Mouse (Mus musculus): ENCODE data around the gene Katnal1. TPM values are rescaled to one million over a fixed set of nuclear protein-coding genes. Genes with fewer than 3 reads are reported as not detected.
A peak's percentile ranks its signal among the peaks of the same experiment; 100 is the strongest.

Gene Katnal1
- polyA plus RNA-seq, 1 experiment from 2014 or later = 9.0 TPM

DNA sequence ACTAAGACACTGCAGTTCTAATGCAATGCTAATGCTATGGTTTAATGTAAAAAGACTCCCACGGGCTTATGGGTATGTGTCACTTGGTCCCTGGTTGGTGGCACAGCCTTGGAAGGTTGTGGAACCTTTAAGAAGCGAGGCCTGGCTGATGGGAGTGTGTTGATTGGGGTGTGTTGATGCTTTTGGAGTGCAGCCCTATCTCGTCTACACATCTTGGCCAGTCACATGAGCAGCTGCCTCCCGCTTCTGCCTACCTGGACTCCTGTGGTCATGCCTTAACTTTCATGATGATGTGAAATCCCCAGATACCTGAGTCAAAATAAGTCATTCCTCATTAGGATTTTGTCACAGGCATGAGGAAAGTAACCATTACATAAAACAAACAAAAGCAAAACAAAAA lies 22.8 kb downstream of the Katnal1 start:
- 50% methylated on average over 4 of the region's 4 CpGs for WGBS (ENCODE audit: insufficient replicate concordance)
- Histone ChIP-seq H3K9ac (no peak overlapping the region), H3K4me1 (replicated peaks) (peaks cover 56% of the 10 kb centered on the region), H3K27me3 (no peaks in the 10 kb centered on the region), H3K36me3 (replicated peaks) (peaks cover 28% of the 10 kb centered on the region), H3K4me3 (replicated peaks) (no peak overlapping the region), H3K4me2 (no peak overlapping the region), H3K27ac (replicated peaks) (0 out of 2 replicates have a peak overlapping the region, but pooled peaks have one; percentile 30), H3K9me3 (replicated peaks) (no peaks in the 10 kb centered on the region)
- ATAC-seq (ENCODE audit: insufficient read depth) = peak; percentile 49

DNA sequence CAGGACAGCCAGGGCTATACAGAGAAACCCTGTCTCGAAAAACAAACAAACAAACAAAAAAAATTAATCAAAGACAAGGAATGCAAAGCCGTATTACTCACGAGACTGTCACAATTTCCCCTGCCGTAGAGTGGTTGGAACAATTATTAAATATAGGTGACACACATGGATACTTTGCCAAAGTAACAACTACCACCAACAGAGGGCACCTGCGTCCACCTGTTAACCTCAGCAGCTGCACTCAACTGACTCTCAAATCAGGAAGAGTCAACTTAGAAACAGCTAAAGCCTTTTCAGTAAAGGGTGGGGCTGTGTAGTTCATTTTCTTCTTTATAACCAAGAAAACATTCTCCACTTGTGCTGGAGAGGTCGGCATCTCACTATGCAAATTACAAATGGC lies 24.3 kb downstream of the Katnal1 start:
- 67% methylated on average over 6 of the region's 6 CpGs for WGBS (ENCODE audit: insufficient replicate concordance)
- peaks cover 56% of the 10 kb centered on the region for H3K4me1 ChIP-seq (replicated peaks)
- no peak for ATAC-seq (ENCODE audit: insufficient read depth)
- no peak overlapping the region; the same call in 1 of the 2 replicates for H3K27ac ChIP-seq (replicated peaks)
- no peak overlapping the region for H3K9ac ChIP-seq
- peaks cover 28% of the 10 kb centered on the region for H3K36me3 ChIP-seq (replicated peaks)
- no peak overlapping the region for H3K4me3 ChIP-seq (replicated peaks)
- no peaks in the 10 kb centered on the region for H3K27me3 ChIP-seq
- H3K4me2 ChIP-seq = no peak overlapping the region
- no peaks in the 10 kb centered on the region for H3K9me3 ChIP-seq (replicated peaks)

DNA sequence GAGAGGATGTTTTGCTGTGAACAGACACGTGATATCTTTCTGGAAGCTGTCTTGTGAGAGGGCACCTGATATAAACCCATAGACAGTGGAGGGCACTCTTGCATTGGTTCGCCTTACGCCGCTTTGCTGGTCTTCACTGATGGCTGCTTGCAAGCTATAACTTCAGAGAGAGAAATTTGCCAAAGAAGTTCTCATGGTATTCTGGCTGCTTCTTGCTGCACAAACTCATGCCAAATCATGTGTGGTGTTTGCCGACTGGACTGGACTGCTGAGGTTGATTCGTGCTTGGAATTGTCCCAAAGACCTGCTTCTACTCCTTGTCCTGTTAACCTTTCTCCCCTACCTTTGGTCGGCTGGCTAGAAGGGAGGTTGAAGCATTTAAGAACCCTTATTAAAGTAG lies 29.8 kb downstream of the Katnal1 start:
- no peak for ATAC-seq (ENCODE audit: insufficient read depth)
- peak overlapping the region; percentile 25; the same call in 1 of the 2 replicates for H3K27ac ChIP-seq (replicated peaks)
- no peaks in the 10 kb centered on the region for H3K9me3 ChIP-seq (replicated peaks)
- WGBS (ENCODE audit: insufficient replicate concordance) = 88% methylated on average over 7 of the region's 7 CpGs
- H3K36me3 ChIP-seq (replicated peaks) = peaks cover 32% of the 10 kb centered on the region
- no peak overlapping the region for H3K9ac ChIP-seq
- no peaks in the 10 kb centered on the region for H3K27me3 ChIP-seq
- no peak overlapping the region for H3K4me2 ChIP-seq
- H3K4me1 ChIP-seq (replicated peaks) = peaks cover 60% of the 10 kb centered on the region
- H3K4me3 ChIP-seq (replicated peaks) = no peak overlapping the region

DNA sequence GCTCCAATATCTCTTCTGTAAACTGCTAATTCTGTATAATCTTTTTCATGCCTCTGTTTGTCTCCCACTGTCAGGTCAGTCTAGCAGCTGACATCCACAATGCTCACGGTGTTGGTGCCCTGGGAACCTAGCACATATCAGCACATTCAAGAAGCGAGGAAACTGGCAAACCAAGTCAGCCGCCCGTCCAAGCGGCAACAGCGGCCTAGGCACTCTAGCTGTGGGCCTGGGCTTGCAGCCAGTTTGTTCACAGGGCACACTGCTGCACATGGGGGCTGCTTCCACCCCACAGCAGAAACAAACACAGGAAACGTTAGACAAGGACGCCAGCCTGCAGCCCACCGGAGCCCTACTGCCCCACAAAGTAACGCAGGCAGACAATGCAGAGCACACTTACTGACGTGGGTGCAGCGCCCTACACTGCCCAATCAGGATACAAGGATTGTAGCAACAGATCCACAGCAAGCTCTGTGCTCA lies 31.1 kb downstream of the Katnal1 start:
- Histone ChIP-seq H3K36me3 (replicated peaks) (peaks cover 30% of the 10 kb centered on the region), H3K4me2 (peak overlapping the region; percentile 60), H3K27ac (replicated peaks) (peak overlapping the region; percentile 94), H3K27me3 (no peaks in the 10 kb centered on the region), H3K9me3 (replicated peaks) (no peaks in the 10 kb centered on the region), H3K9ac (peak overlapping the region; percentile 42), H3K4me3 (replicated peaks) (peak overlapping the region; percentile 21; the same call in 1 of the 2 replicates), H3K4me1 (replicated peaks) (peaks cover 47% of the 10 kb centered on the region)
- WGBS (ENCODE audit: insufficient replicate concordance) = 21% methylated on average over 12 of the region's 12 CpGs
- ATAC-seq (ENCODE audit: insufficient read depth) = peak; percentile 45

DNA sequence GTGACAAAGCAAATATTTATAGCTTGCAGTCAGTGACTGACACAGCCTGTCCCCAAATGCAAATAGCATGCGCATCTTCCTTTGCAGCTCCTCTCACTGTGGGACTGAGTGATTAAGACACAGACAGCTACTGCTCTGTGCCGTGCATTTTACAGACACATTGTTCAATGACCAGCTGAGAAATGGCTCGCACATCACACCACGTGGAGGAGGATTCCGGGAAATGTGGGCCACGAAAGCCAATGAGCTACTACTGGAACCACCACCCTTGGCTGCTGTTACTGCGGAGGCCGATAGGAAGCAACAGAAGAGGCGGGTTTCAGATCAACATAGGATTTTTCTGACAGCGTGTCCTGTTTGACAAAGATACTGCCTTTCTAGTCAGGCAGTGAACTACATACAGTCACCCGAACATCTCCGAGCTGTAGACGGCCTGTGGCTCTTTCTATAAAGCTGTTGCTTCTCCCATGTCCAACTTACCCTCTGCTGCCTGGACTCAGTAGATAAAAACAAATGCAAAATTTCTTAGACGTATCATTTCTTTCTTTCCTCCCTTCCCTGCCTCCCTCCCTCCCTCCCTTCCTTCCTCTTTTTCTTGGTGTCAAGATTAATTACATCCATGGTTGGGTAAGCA lies 31.9 kb downstream of the Katnal1 start:
- Histone ChIP-seq H3K27me3 (no peaks in the 10 kb centered on the region), H3K9me3 (replicated peaks) (no peaks in the 10 kb centered on the region), H3K4me3 (replicated peaks) (0 out of 2 replicates have a peak overlapping the region, but pooled peaks have one; percentile 4), H3K4me2 (peak overlapping the region; percentile 60), H3K9ac (peak overlapping the region; percentile 31), H3K36me3 (replicated peaks) (peaks cover 38% of the 10 kb centered on the region), H3K4me1 (replicated peaks) (peaks cover 47% of the 10 kb centered on the region), H3K27ac (replicated peaks) (peak overlapping the region; percentile 94)
- ATAC-seq (ENCODE audit: insufficient read depth) = peak; percentile 91
- WGBS (ENCODE audit: insufficient replicate concordance) = 14% methylated on average over 14 of the region's 14 CpGs

DNA sequence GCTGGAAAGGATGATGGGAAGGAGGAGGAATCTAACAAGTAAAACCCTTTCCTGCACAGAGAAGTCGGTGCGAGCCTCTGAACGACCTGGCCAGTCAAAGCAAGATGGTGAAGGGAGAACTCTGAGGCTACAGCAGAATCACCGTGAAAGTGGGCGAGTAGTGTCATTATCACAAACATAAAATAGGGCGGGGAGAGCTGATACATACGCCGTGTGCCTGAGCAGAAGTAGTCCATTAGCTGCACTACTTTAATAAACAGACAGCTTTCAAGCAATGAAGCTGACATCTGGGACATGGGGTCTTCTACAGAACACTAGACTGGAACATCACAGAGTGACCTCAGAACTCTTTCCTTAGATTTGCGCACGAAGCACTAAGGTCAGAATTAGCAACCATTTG lies 32.6 kb downstream of the Katnal1 start:
- Histone ChIP-seq H3K27ac (replicated peaks) (peak overlapping the region; percentile 94), H3K4me2 (peak overlapping the region; percentile 60), H3K36me3 (replicated peaks) (peaks cover 41% of the 10 kb centered on the region), H3K27me3 (no peaks in the 10 kb centered on the region), H3K4me1 (replicated peaks) (peaks cover 47% of the 10 kb centered on the region), H3K9me3 (replicated peaks) (no peaks in the 10 kb centered on the region), H3K9ac (no peak overlapping the region), H3K4me3 (replicated peaks) (no peak overlapping the region)
- peak; percentile 50 for ATAC-seq (ENCODE audit: insufficient read depth)
- 40% methylated on average over 10 of the region's 10 CpGs for WGBS (ENCODE audit: insufficient replicate concordance)

DNA sequence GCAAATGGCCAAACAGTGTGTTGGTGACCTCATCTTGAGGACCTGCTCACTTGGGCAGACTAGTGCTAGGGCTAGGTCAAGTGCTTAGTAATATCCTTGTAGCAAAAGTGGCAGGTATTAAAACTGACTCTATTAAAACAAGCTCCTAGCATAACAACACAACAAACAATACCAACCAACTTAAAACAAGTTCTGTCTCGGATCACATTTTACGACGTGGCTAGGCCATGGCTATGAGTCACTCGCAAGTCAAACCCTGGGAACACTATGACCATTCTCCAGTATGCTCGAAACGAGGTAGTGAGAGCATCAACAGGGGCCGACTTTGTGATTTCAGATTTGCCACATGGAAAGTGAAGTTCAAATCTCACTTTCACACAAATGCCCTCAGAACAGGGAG lies 33.3 kb downstream of the Katnal1 start:
- Histone ChIP-seq H3K4me3 (replicated peaks) (no peak overlapping the region), H3K9ac (no peak overlapping the region), H3K9me3 (replicated peaks) (no peaks in the 10 kb centered on the region), H3K27ac (replicated peaks) (peak overlapping the region; percentile 94; the same call in 1 of the 2 replicates), H3K4me1 (replicated peaks) (peaks cover 51% of the 10 kb centered on the region), H3K27me3 (no peaks in the 10 kb centered on the region), H3K36me3 (replicated peaks) (peaks cover 41% of the 10 kb centered on the region), H3K4me2 (no peak overlapping the region; the same call in 1 of the 2 replicates)
- no peak for ATAC-seq (ENCODE audit: insufficient read depth)
- WGBS (ENCODE audit: insufficient replicate concordance) = 85% methylated on average over 7 of the region's 7 CpGs

DNA sequence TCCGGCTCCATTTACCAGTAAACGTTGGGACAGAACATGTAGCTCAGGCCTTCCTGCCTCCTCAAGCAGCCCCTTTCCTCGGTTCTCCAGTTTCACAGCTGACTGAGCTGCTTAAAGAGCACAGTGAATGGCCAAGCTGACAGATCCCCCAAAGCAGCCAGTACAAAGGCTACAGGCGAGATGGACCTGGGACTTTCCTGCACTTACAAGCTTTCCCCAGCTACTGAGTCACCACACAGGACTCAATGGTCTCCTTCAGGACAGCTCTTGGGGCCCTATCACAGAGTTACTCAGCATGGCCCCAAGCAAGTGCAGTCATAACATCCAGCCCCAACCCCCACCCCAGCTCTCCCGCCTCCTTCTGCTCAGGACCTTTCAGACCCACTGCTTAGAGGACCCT lies 34.1 kb downstream of the Katnal1 start:
- Histone ChIP-seq H3K4me3 (replicated peaks) (no peak overlapping the region), H3K4me1 (replicated peaks) (peaks cover 57% of the 10 kb centered on the region), H3K9ac (no peak overlapping the region), H3K36me3 (replicated peaks) (peaks cover 45% of the 10 kb centered on the region), H3K27ac (replicated peaks) (0 out of 2 replicates have a peak overlapping the region, but pooled peaks have one; percentile 94), H3K4me2 (no peak overlapping the region), H3K9me3 (replicated peaks) (no peaks in the 10 kb centered on the region), H3K27me3 (no peaks in the 10 kb centered on the region)
- ATAC-seq (ENCODE audit: insufficient read depth) = no peak
- 61% methylated on average over 5 of the region's 5 CpGs for WGBS (ENCODE audit: insufficient replicate concordance)

DNA sequence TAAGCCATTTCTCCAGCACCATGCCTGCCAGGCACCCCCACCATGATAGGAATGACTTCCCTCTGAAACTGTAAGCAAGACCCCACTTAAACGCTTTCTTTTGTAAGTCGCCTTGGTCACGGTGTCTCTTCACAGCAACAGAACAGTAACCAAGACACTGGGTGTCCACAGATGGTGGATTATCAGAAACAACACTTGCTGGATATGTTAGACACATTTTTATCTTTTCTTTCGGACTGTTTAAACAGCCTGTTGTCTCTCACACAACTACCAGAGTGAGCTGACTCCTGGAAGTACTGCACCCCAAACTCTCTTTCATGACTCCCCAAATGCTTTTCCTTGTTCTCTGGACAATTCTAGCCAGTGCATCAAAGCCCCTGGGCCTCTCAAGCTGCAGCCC lies 38.9 kb downstream of the Katnal1 start:
- peaks cover 54% of the 10 kb centered on the region for H3K36me3 ChIP-seq (replicated peaks)
- 63% methylated on average over 4 of the region's 4 CpGs for WGBS (ENCODE audit: insufficient replicate concordance)
- no peak overlapping the region for H3K4me3 ChIP-seq (replicated peaks)
- no peak overlapping the region for H3K9ac ChIP-seq
- H3K4me2 ChIP-seq = no peak overlapping the region
- ATAC-seq (ENCODE audit: insufficient read depth) = no peak
- no peak overlapping the region for H3K27ac ChIP-seq (replicated peaks)
- no peaks in the 10 kb centered on the region for H3K27me3 ChIP-seq
- H3K9me3 ChIP-seq (replicated peaks) = no peaks in the 10 kb centered on the region
- H3K4me1 ChIP-seq (replicated peaks) = peaks cover 25% of the 10 kb centered on the region

DNA sequence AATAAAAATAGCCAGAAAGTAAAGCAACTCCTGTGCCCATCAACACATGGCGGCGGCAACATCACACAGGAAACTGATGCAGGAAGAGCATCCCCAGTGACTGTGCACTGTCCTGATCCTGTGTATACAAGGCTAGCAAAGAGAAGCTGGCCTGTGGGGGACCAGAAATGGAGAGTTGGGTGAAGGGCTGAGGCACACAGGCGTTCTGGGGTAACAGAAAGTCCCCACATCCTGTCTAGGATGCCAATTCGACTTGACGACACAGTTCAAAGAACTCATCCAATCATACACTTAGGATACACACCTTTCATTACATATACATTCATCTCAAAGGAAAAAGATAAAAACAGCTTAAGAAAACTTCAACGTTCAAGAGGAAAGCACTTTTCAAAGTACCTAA lies 41.1 kb downstream of the Katnal1 start:
- H3K4me3 ChIP-seq (replicated peaks) = no peak overlapping the region
- no peak overlapping the region for H3K27ac ChIP-seq (replicated peaks)
- 79% methylated on average over 6 of the region's 6 CpGs for WGBS (ENCODE audit: insufficient replicate concordance)
- H3K9me3 ChIP-seq (replicated peaks) = no peaks in the 10 kb centered on the region
- H3K27me3 ChIP-seq = no peaks in the 10 kb centered on the region
- peaks cover 45% of the 10 kb centered on the region for H3K36me3 ChIP-seq (replicated peaks)
- peaks cover 20% of the 10 kb centered on the region for H3K4me1 ChIP-seq (replicated peaks)
- no peak overlapping the region for H3K4me2 ChIP-seq
- H3K9ac ChIP-seq = no peak overlapping the region
- no peak for ATAC-seq (ENCODE audit: insufficient read depth)

DNA sequence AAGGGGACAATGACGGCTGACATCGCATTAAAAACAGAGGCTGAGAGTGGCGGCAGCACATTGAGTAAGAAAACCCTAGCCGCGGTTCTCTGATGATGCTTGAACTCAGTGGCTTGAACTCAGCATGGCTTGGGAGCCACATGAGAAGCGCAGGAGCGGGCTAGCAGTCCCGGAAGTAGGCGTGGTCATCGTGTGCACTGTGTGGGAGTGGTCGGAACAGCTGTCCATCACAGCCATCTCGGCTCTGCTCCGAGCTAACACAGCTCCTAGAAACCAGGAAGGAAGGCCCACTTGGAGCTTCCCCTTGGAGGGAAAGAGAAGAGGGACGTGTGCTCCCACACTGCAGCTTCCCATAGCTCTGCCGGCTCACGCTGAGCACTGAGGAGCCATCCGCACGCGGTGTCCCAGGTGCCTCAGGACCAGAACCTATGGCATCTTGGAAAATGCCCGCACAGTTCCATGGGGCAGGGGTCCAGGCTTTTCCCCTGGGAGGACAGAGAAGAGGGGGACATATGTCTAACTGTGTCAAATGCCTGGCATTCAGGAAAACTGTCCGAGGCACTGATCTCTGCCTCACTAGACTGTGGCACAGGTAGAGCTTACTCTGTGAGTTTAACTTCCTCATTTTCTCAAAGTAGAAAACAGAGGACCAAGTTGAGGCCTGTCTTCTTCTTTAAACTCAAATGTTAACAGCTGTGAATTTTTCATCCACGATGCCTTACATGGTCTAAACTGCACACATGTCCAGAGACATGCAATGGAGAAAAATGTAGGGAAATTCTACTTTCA lies 43.1 kb downstream of the Katnal1 start:
- H3K4me1 ChIP-seq (replicated peaks) = peaks cover 16% of the 10 kb centered on the region
- no peaks in the 10 kb centered on the region for H3K27me3 ChIP-seq
- peak overlapping the region; percentile 13; the same call in 1 of the 2 replicates for H3K9ac ChIP-seq
- peak; percentile 98 for ATAC-seq (ENCODE audit: insufficient read depth)
- 25% methylated on average over 22 of the region's 22 CpGs for WGBS (ENCODE audit: insufficient replicate concordance)
- H3K9me3 ChIP-seq (replicated peaks) = no peaks in the 10 kb centered on the region
- peaks cover 27% of the 10 kb centered on the region for H3K36me3 ChIP-seq (replicated peaks)
- H3K4me2 ChIP-seq = peak overlapping the region; percentile 71
- peak overlapping the region; percentile 43 for H3K4me3 ChIP-seq (replicated peaks)
- 0 out of 2 replicates have a peak overlapping the region, but pooled peaks have one; percentile 20 for H3K27ac ChIP-seq (replicated peaks)

All from liver, embryonic 15.5 days (tissue).